Mouse (Mus musculus): ENCODE results near the gene Tcf7l1. TPM values are rescaled to one million over a fixed set of nuclear protein-coding genes. Genes with fewer than 3 reads are reported as not detected.

The Tcf7l1 gene
- polyA plus RNA-seq, 1 experiment from 2014 or later: 42.4 TPM

DNA sequence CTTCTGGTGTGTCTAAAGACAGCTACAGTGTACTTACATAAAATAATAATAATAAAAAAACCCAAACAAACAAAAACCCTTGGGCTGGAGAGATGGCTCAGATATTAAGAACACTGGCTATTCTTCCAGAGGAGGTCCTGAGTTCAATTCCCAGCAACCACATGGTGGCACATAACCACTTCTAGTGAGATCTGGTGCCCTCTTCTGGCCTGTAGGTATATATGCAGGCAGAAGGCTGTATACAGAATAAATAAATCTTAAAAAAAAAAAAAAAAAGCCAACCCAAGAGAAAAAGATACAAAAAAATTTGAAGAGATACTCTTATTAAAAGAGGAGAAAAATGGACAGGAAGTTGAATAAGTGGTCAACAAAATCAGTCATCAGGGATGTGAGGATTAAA lies 8.7 kb upstream of the Tcf7l1 start:
- H3K27ac ChIP-seq (replicated peaks; ENCODE audit: low read depth, low read length): no peak overlapping the region
- no peak overlapping the region for H3K9ac ChIP-seq (ENCODE audit: low read length)
- H3K27me3 ChIP-seq (ENCODE audit: control insufficient read depth, insufficient read depth, low read length): no peaks in the 10 kb centered on the region
- ATAC-seq (ENCODE audit: insufficient number of reproducible peaks, low FRiP score, low TSS enrichment, low read depth) (no peak), DNase-seq (ENCODE audit: low spot score) (no peak)
- H3K4me2 ChIP-seq (ENCODE audit: low read depth, severe bottlenecking): no peak overlapping the region
- no peak overlapping the region for H3K4me3 ChIP-seq (ENCODE audit: low read depth, low read length)
- H3K4me1 ChIP-seq (ENCODE audit: control insufficient read depth, insufficient read depth, low read length): no peaks in the 10 kb centered on the region
- H3K36me3 ChIP-seq (ENCODE audit: control insufficient read depth, insufficient read depth, low read length): no peaks in the 10 kb centered on the region
- H3K9me3 ChIP-seq (ENCODE audit: control insufficient read depth, low read length): no peaks in the 10 kb centered on the region

GRCm38 (mm10) chr6:72795444-72795843 lies 6.4 kb upstream of the Tcf7l1 start:
- H3K9me3 ChIP-seq (ENCODE audit: control insufficient read depth, low read length): no peaks in the 10 kb centered on the region
- no peaks in the 10 kb centered on the region for H3K36me3 ChIP-seq (ENCODE audit: control insufficient read depth, insufficient read depth, low read length)
- no peaks in the 10 kb centered on the region for H3K4me1 ChIP-seq (ENCODE audit: control insufficient read depth, insufficient read depth, low read length)
- H3K4me3 ChIP-seq (ENCODE audit: low read depth, low read length): no peak overlapping the region
- H3K27me3 ChIP-seq (ENCODE audit: control insufficient read depth, insufficient read depth, low read length): no peaks in the 10 kb centered on the region
- no peak overlapping the region for H3K27ac ChIP-seq (replicated peaks; ENCODE audit: low read depth, low read length)
- DNase-seq (ENCODE audit: low spot score): no peak
- no peak overlapping the region for H3K9ac ChIP-seq (ENCODE audit: low read length)
- no peak for ATAC-seq (ENCODE audit: insufficient number of reproducible peaks, low FRiP score, low TSS enrichment, low read depth)
- 48% methylated on average over 16 of the region's 16 CpGs for WGBS
- H3K4me2 ChIP-seq (ENCODE audit: low read depth, severe bottlenecking): no peak overlapping the region

- H3K9ac ChIP-seq (ENCODE audit: low read length): no peak overlapping the region
- DNase-seq (ENCODE audit: low spot score) (no peak), ATAC-seq (ENCODE audit: insufficient number of reproducible peaks, low FRiP score, low TSS enrichment, low read depth) (no peak)
- no peak overlapping the region for H3K4me2 ChIP-seq (ENCODE audit: low read depth, severe bottlenecking)
- H3K27ac ChIP-seq (replicated peaks; ENCODE audit: low read depth, low read length): no peak overlapping the region
- H3K4me3 ChIP-seq (ENCODE audit: low read depth, low read length): no peak overlapping the region
- 50% methylated on average over 7 of the region's 7 CpGs for WGBS
- H3K36me3 ChIP-seq (ENCODE audit: control insufficient read depth, insufficient read depth, low read length): no peaks in the 10 kb centered on the region
- H3K27me3 ChIP-seq (ENCODE audit: control insufficient read depth, insufficient read depth, low read length): no peaks in the 10 kb centered on the region
- no peaks in the 10 kb centered on the region for H3K4me1 ChIP-seq (ENCODE audit: control insufficient read depth, insufficient read depth, low read length)
- no peaks in the 10 kb centered on the region for H3K9me3 ChIP-seq (ENCODE audit: control insufficient read depth, low read length)
Observed at GRCm38 (mm10) chr6:72794870-72795269, 5.8 kb upstream of the Tcf7l1 start.

GRCm38 (mm10) chr6:72792641-72793040 lies 3.6 kb upstream of the Tcf7l1 start:
- WGBS: 92% methylated on average over 8 of the region's 8 CpGs
- no peaks in the 10 kb centered on the region for H3K9me3 ChIP-seq (ENCODE audit: control insufficient read depth, low read length)
- no peak overlapping the region for H3K9ac ChIP-seq (ENCODE audit: low read length)
- H3K4me2 ChIP-seq (ENCODE audit: low read depth, severe bottlenecking): no peak overlapping the region
- H3K4me3 ChIP-seq (ENCODE audit: low read depth, low read length): no peak overlapping the region
- ATAC-seq (ENCODE audit: insufficient number of reproducible peaks, low FRiP score, low TSS enrichment, low read depth) (no peak), DNase-seq (ENCODE audit: low spot score) (no peak)
- no peaks in the 10 kb centered on the region for H3K4me1 ChIP-seq (ENCODE audit: control insufficient read depth, insufficient read depth, low read length)
- no peaks in the 10 kb centered on the region for H3K36me3 ChIP-seq (ENCODE audit: control insufficient read depth, insufficient read depth, low read length)
- no peaks in the 10 kb centered on the region for H3K27me3 ChIP-seq (ENCODE audit: control insufficient read depth, insufficient read depth, low read length)
- no peak overlapping the region for H3K27ac ChIP-seq (replicated peaks; ENCODE audit: low read depth, low read length)

GRCm38 (mm10) chr6:72787948-72788891 lies 834 bp downstream of the Tcf7l1 start:
- Histone ChIP-seq H3K4me1 (ENCODE audit: control insufficient read depth, insufficient read depth, low read length) (peaks cover 12% of the 10 kb centered on the region), H3K4me3 (ENCODE audit: low read depth, low read length) (peak overlapping the region; percentile 94), H3K4me2 (ENCODE audit: low read depth, severe bottlenecking) (peak overlapping the region; percentile 93), H3K27ac (replicated peaks; ENCODE audit: low read depth, low read length) (peak overlapping the region; percentile 94), H3K27me3 (ENCODE audit: control insufficient read depth, insufficient read depth, low read length) (no peaks in the 10 kb centered on the region), H3K9me3 (ENCODE audit: control insufficient read depth, low read length) (no peaks in the 10 kb centered on the region), H3K9ac (ENCODE audit: low read length) (peak overlapping the region; percentile 96), H3K36me3 (ENCODE audit: control insufficient read depth, insufficient read depth, low read length) (peaks cover 2% of the 10 kb centered on the region; the same call in 1 of the 2 replicates)
- DNase-seq (ENCODE audit: low spot score): peak; percentile 78
- under 1% methylated on average over 69 of the region's 69 CpGs for WGBS
- ATAC-seq (ENCODE audit: insufficient number of reproducible peaks, low FRiP score, low TSS enrichment, low read depth): peak; percentile 11; the same call in 1 of the 2 replicates

- Histone ChIP-seq H3K4me1 (ENCODE audit: control insufficient read depth, insufficient read depth, low read length) (peaks cover 12% of the 10 kb centered on the region), H3K9me3 (ENCODE audit: control insufficient read depth, low read length) (no peaks in the 10 kb centered on the region), H3K9ac (ENCODE audit: low read length) (peak overlapping the region; percentile 96), H3K27ac (replicated peaks; ENCODE audit: low read depth, low read length) (no peak overlapping the region; the same call in 1 of the 2 replicates), H3K27me3 (ENCODE audit: control insufficient read depth, insufficient read depth, low read length) (no peaks in the 10 kb centered on the region), H3K4me3 (ENCODE audit: low read depth, low read length) (peak overlapping the region; percentile 94), H3K4me2 (ENCODE audit: low read depth, severe bottlenecking) (peak overlapping the region; percentile 93), H3K36me3 (ENCODE audit: control insufficient read depth, insufficient read depth, low read length) (peaks cover 7% of the 10 kb centered on the region)
- 1% methylated on average over 19 of the region's 19 CpGs for WGBS
- ATAC-seq (ENCODE audit: insufficient number of reproducible peaks, low FRiP score, low TSS enrichment, low read depth) (no peak), DNase-seq (ENCODE audit: low spot score) (peak; percentile 44)
Observed at GRCm38 (mm10) chr6:72787322-72787947, 1.6 kb downstream of the Tcf7l1 start.

DNA sequence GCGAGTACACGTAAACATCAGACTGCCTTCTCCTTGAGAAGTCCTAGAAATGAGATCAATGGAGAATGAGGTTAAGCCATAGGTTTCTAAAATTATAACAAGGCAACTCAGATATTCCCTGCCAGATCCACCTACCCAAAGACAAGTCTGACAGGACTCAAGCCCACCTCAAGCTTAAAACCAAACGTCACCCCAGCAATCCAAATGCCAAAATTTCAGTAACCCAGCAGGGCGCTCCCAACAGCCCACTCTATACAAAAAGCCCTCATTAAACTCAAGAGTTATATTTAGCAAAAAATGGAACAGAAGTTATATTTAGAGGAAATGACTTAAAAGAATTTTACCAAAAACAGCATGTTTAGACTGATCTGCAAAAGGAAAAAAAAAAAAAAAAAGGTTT lies 5.3 kb downstream of the Tcf7l1 start:
- no peak overlapping the region for H3K9ac ChIP-seq (ENCODE audit: low read length)
- no peak overlapping the region for H3K4me2 ChIP-seq (ENCODE audit: low read depth, severe bottlenecking)
- 0 out of 2 replicates have a peak, but pooled peaks cover 3% of the 10 kb centered on the region for H3K9me3 ChIP-seq (ENCODE audit: control insufficient read depth, low read length)
- H3K4me3 ChIP-seq (ENCODE audit: low read depth, low read length): no peak overlapping the region
- no peak overlapping the region for H3K27ac ChIP-seq (replicated peaks; ENCODE audit: low read depth, low read length)
- H3K27me3 ChIP-seq (ENCODE audit: control insufficient read depth, insufficient read depth, low read length): no peaks in the 10 kb centered on the region
- DNase-seq (ENCODE audit: low spot score) (no peak), ATAC-seq (ENCODE audit: insufficient number of reproducible peaks, low FRiP score, low TSS enrichment, low read depth) (no peak)
- peaks cover 12% of the 10 kb centered on the region for H3K4me1 ChIP-seq (ENCODE audit: control insufficient read depth, insufficient read depth, low read length)
- WGBS: 90% methylated on average over 4 of the region's 4 CpGs
- H3K36me3 ChIP-seq (ENCODE audit: control insufficient read depth, insufficient read depth, low read length): peaks cover 20% of the 10 kb centered on the region

GRCm38 (mm10) chr6:72778779-72779776 lies 10.0 kb downstream of the Tcf7l1 start:
- no peak for ATAC-seq (ENCODE audit: insufficient number of reproducible peaks, low FRiP score, low TSS enrichment, low read depth)
- H3K4me1 ChIP-seq (ENCODE audit: control insufficient read depth, insufficient read depth, low read length): no peaks in the 10 kb centered on the region; the same call in 1 of the 2 replicates
- peaks cover 24% of the 10 kb centered on the region for H3K36me3 ChIP-seq (ENCODE audit: control insufficient read depth, insufficient read depth, low read length)
- H3K9me3 ChIP-seq (ENCODE audit: control insufficient read depth, low read length): 0 out of 2 replicates have a peak, but pooled peaks cover 3% of the 10 kb centered on the region
- H3K4me3 ChIP-seq (ENCODE audit: low read depth, low read length): no peak overlapping the region
- H3K9ac ChIP-seq (ENCODE audit: low read length): no peak overlapping the region
- DNase-seq (ENCODE audit: low spot score): no peak
- H3K27ac ChIP-seq (replicated peaks; ENCODE audit: low read depth, low read length): no peak overlapping the region
- H3K27me3 ChIP-seq (ENCODE audit: control insufficient read depth, insufficient read depth, low read length): no peaks in the 10 kb centered on the region
- 87% methylated on average over 15 of the region's 15 CpGs for WGBS
- no peak overlapping the region for H3K4me2 ChIP-seq (ENCODE audit: low read depth, severe bottlenecking)
